Mouse (Mus musculus) CH12.LX (cell line): ENCODE results near the gene Usp35. TPM values are rescaled to one million over a fixed set of nuclear protein-coding genes. Genes with fewer than 3 reads are reported as not detected.

ENCODE experiments used
- DNase-seq: peaks from one replicate; pipeline ENCODE4 v3.0.0-alpha.2; 2013; ENCODE audit errors: extremely low read depth
- H3K27ac ChIP-seq: 2 replicates; pipeline ENCODE4 v1.5.1; 2012; ENCODE audit warnings: low read depth, mild to moderate bottlenecking, control low read depth, moderate library complexity; ENCODE audit not compliant: insufficient read depth
- H3K27me3 ChIP-seq: replicated peaks from 2 replicates; pipeline ENCODE3; 2012; ENCODE audit warnings: inconsistent platforms
- H3K36me3 ChIP-seq, 2 experiments: replicated peaks in 1 of 2; 2 replicates each; pipeline versions ENCODE3 to v1.6.1; 2012; ENCODE audit warnings: inconsistent platforms in 1 of 2, low read length in 1 of 2, mild to moderate bottlenecking in 1 of 2, mixed read lengths in 1 of 2, moderate library complexity in 1 of 2; ENCODE audit not compliant: control insufficient read depth in 1 of 2, insufficient read depth in 1 of 2
- H3K4me1 ChIP-seq, 2 experiments: 2 replicates each; pipeline ENCODE4 v1.6.1; 2012; ENCODE audit warnings: inconsistent platforms in 1 of 2, moderate library complexity in 1 of 2; ENCODE audit not compliant: insufficient read depth in 2 of 2, control insufficient read depth in 1 of 2
- H3K4me2 ChIP-seq: 2 replicates; pipeline ENCODE4 v1.6.1; 2012; ENCODE audit warnings: low read depth, mild to moderate bottlenecking, control low read depth; ENCODE audit not compliant: poor library complexity, insufficient read depth, severe bottlenecking
- H3K4me3 ChIP-seq, 3 experiments: fragments of 150-350 bp in 1 of 3; sonication (generic) in 1 of 3; replicated peaks in 1 of 3; 2 replicates each; pipeline versions ENCODE3 to v1.5.1; 2011 to 2012; ENCODE audit warnings: low read depth in 2 of 3, low read length in 2 of 3, mild to moderate bottlenecking in 2 of 3, moderate library complexity in 2 of 3, control low read depth in 1 of 3, improper control_type of control experiment in 1 of 3, inconsistent platforms in 1 of 3, mixed read lengths in 1 of 3; ENCODE audit not compliant: poor library complexity in 1 of 3
- H3K79me2 ChIP-seq: replicated peaks from 2 replicates; pipeline ENCODE4 v1.6.1; 2012; ENCODE audit warnings: mild to moderate bottlenecking, moderate library complexity; ENCODE audit not compliant: control insufficient read depth, poor library complexity, insufficient read depth, severe bottlenecking; ENCODE audit errors: extremely low read depth
- H3K9ac ChIP-seq: 2 replicates; pipeline ENCODE4 v1.6.1; 2012; ENCODE audit warnings: low read depth, mild to moderate bottlenecking, control low read depth, moderate library complexity; ENCODE audit not compliant: insufficient read depth
- H3K9me3 ChIP-seq: replicated peaks from 2 replicates; pipeline ENCODE3; 2012; ENCODE audit warnings: low read length, inconsistent platforms, mixed read lengths
- BHLHE40 ChIP-seq: IDR thresholded peaks from 2 replicates; pipeline ENCODE4 v1.6.1; 2011; ENCODE audit warnings: mild to moderate bottlenecking, low read depth, low read length, improper control_type of control experiment
- CHD2 ChIP-seq: IDR thresholded peaks from 2 replicates; pipeline ENCODE4 v1.6.1; 2011; ENCODE audit warnings: low read length, improper control_type of control experiment
- CTCF ChIP-seq, 2 experiments: IDR thresholded peaks in 1 of 2; conservative IDR thresholded peaks in 1 of 2; 2 replicates each; pipeline ENCODE4 v1.5.1; 2011 to 2012; ENCODE audit warnings: low read depth in 2 of 2, low read length in 2 of 2, improper control_type of control experiment in 1 of 2, inconsistent platforms in 1 of 2, mild to moderate bottlenecking in 1 of 2, moderate library complexity in 1 of 2
- ETS1 ChIP-seq: conservative IDR thresholded peaks from 2 replicates; pipeline ENCODE4 v1.6.1; 2012; ENCODE audit warnings: low read depth, mild to moderate bottlenecking, inconsistent platforms, low read length, improper control_type of control experiment, moderate library complexity
- GABPA ChIP-seq: IDR thresholded peaks from 2 replicates; pipeline ENCODE4 v1.6.1; 2012; ENCODE audit warnings: low read depth, low read length, improper control_type of control experiment, inconsistent platforms; ENCODE audit not compliant: insufficient replicate concordance
- IRF4 ChIP-seq: IDR thresholded peaks from 2 replicates; pipeline ENCODE4 v1.6.1; 2014; ENCODE audit warnings: low read depth, mild to moderate bottlenecking, inconsistent platforms, low read length, improper control_type of control experiment
- JUN ChIP-seq: IDR thresholded peaks from 2 replicates; pipeline ENCODE4 v1.6.1; 2011; ENCODE audit warnings: low read depth, mild to moderate bottlenecking, low read length, improper control_type of control experiment, moderate library complexity; ENCODE audit not compliant: insufficient read depth
- JUND ChIP-seq: conservative IDR thresholded peaks from 2 replicates; pipeline ENCODE4 v1.6.1; 2011; ENCODE audit warnings: low read depth, low read length, improper control_type of control experiment
- KAT2A ChIP-seq: IDR thresholded peaks from 2 replicates; pipeline ENCODE4 v1.6.1; 2012; ENCODE audit warnings: low read length, improper control_type of control experiment, inconsistent platforms; ENCODE audit not compliant: insufficient replicate concordance
- MAFK ChIP-seq: IDR thresholded peaks from 2 replicates; pipeline ENCODE4 v1.6.1; 2011; ENCODE audit warnings: low read length, improper control_type of control experiment; ENCODE audit not compliant: insufficient replicate concordance
- MAX ChIP-seq: IDR thresholded peaks from 2 replicates; pipeline ENCODE4 v1.6.1; 2011; ENCODE audit warnings: low read length, improper control_type of control experiment
- MEF2A ChIP-seq: IDR thresholded peaks from 2 replicates; pipeline ENCODE4 v1.6.1; 2014; ENCODE audit warnings: low read depth, mild to moderate bottlenecking, inconsistent platforms, low read length, improper control_type of control experiment, borderline replicate concordance
- MXI1 ChIP-seq: IDR thresholded peaks from 2 replicates; pipeline ENCODE4 v1.6.1; 2011; ENCODE audit warnings: mild to moderate bottlenecking, low read depth, low read length, improper control_type of control experiment
- NELFE ChIP-seq: IDR thresholded peaks from 2 replicates; pipeline ENCODE4 v1.6.1; 2011; ENCODE audit warnings: low read depth, low read length, improper control_type of control experiment
- PAX5 ChIP-seq: IDR thresholded peaks from 2 replicates; pipeline ENCODE4 v1.6.1; 2012; ENCODE audit warnings: low read length, inconsistent platforms, mixed read lengths
- POLR2AphosphoS2 ChIP-seq: IDR thresholded peaks from 2 replicates; pipeline ENCODE4 v1.6.1; 2011; ENCODE audit warnings: low read depth, low read length, improper control_type of control experiment
- RAD21 ChIP-seq: IDR thresholded peaks from 2 replicates; pipeline ENCODE4 v1.6.1; 2011; ENCODE audit warnings: low read depth, mild to moderate bottlenecking, low read length, improper control_type of control experiment, moderate library complexity
- SIN3A ChIP-seq: IDR thresholded peaks from 2 replicates; pipeline ENCODE4 v1.6.1; 2012; ENCODE audit warnings: low read length, improper control_type of control experiment, inconsistent platforms
- TCF12 ChIP-seq: IDR thresholded peaks from 2 replicates; pipeline ENCODE4 v1.6.1; 2014; ENCODE audit warnings: low read depth, mild to moderate bottlenecking, inconsistent platforms, low read length, improper control_type of control experiment
- USF1 ChIP-seq: IDR thresholded peaks from 2 replicates; pipeline ENCODE4 v1.6.1; 2014; ENCODE audit warnings: low read depth, mild to moderate bottlenecking, inconsistent platforms, low read length, improper control_type of control experiment
- USF2 ChIP-seq: conservative IDR thresholded peaks from 2 replicates; pipeline ENCODE4 v1.6.1; 2011; ENCODE audit warnings: low read depth, low read length, improper control_type of control experiment
- ZC3H11A ChIP-seq: IDR thresholded peaks from 2 replicates; pipeline ENCODE4 v1.6.1; 2012; ENCODE audit warnings: low read depth, mild to moderate bottlenecking, inconsistent platforms, low read length, improper control_type of control experiment
- ZKSCAN1 ChIP-seq: IDR thresholded peaks from 2 replicates; pipeline ENCODE4 v1.6.1; 2012; ENCODE audit warnings: low read depth, inconsistent platforms, low read length, improper control_type of control experiment, borderline replicate concordance
- ZNF384 ChIP-seq: IDR thresholded peaks from 2 replicates; pipeline ENCODE4 v1.6.1; 2012; ENCODE audit warnings: low read depth, low read length, improper control_type of control experiment, inconsistent platforms
- dilution Hi-C: fragments of 300-500 bp; cut with MboI; formaldehyde crosslinking; loops from 2 replicates; pipeline ENCODE4 v1.14.3; 2020; ENCODE audit warnings: low sequenced_read_pairs; ENCODE audit not compliant: extremely low pct_unique_long_range_greater_than_20kb, extremely low pct_ligation_motif_present
- in situ Hi-C: fragments of 300-500 bp; cut with MboI; formaldehyde crosslinking; loops from 3 replicates; pipeline ENCODE4 v1.14.3; 2019; ENCODE audit warnings: low sequenced_read_pairs, low pct_ligation_motif_present, low pct_unique_long_range_greater_than_20kb, mixed read lengths
- polyA plus RNA-seq: library from polyadenylated mRNA; unstranded; fragments of >175 nt; gene quantifications from 2 replicates; pipeline ENCODE4 v1.2.1, GENCODE M21; 2012; ENCODE audit warnings: low read depth; ENCODE audit not compliant: insufficient read length
- total RNA-seq, 2 experiments: library from RNA; depleted of rRNA; stranded (reverse); fragments of 300-350 nt in 1 of 2; fragments of >200 nt in 1 of 2; gene quantifications; 2 replicates each; pipeline ENCODE4 v1.2.3; 2012 to 2014

Gene Usp35
- total and polyA plus RNA-seq, 3 experiments, result 1.2 to 1.8 (median 1.3) TPM

GRCm38 (mm10) chr7:97349438-97349837, 17.6 kb upstream of the Usp35 start:
- Histone ChIP-seq H3K4me3 (no peak overlapping the region), H3K36me3 (peaks cover 0 to 2% of the 10 kb centered on the region in 2 experiments), H3K4me2 (no peak overlapping the region), H3K27ac (no peak overlapping the region), H3K9me3 (no peaks in the 10 kb centered on the region), H3K4me1 (peaks cover 7 to 17% of the 10 kb centered on the region in 2 experiments; a peak in 3 of 4 replicates), H3K9ac (no peak overlapping the region), H3K27me3 (no peaks in the 10 kb centered on the region), H3K79me2 (no peaks in the 10 kb centered on the region)
- in situ Hi-C loops, result no loop called here
- DNase-seq, result no peak
- dilution Hi-C loops, result no loop called here
- no peak for TF ChIP-seq ETS1
- no peak for TF ChIP-seq MAFK
- no peak for TF ChIP-seq GABPA
- no peak for TF ChIP-seq MAX
- TF ChIP-seq JUND, result no peak
- TF ChIP-seq ZC3H11A, result no peak
- no peak for TF ChIP-seq RAD21
- TF ChIP-seq PAX5, result no peak
- no peak for TF ChIP-seq MEF2A
- TF ChIP-seq CTCF (conservative IDR thresholded peaks at IDR 0.05 in 1 of 2, IDR thresholded peaks at IDR 0.05 in 1 of 2; ENCODE audit: low read depth in 2 of 2, low read length in 2 of 2), result no peak
- no peak for TF ChIP-seq USF2
- TF ChIP-seq USF1, result no peak
- no peak for TF ChIP-seq POLR2AphosphoS2
- no peak for TF ChIP-seq TCF12
- TF ChIP-seq ZNF384, result no peak
- TF ChIP-seq ZKSCAN1, result no peak

- DNase-seq, result no peak
- Histone ChIP-seq H3K27ac (no peak overlapping the region), H3K36me3 (peaks cover 0 to 2% of the 10 kb centered on the region in 2 experiments), H3K4me1 (peaks cover 4 to 11% of the 10 kb centered on the region in 2 experiments; a peak in 3 of 4 replicates), H3K27me3 (no peaks in the 10 kb centered on the region), H3K4me2 (no peak overlapping the region), H3K79me2 (no peaks in the 10 kb centered on the region), H3K4me3 (no peak overlapping the region), H3K9ac (no peak overlapping the region), H3K9me3 (no peaks in the 10 kb centered on the region)
- TF ChIP-seq RAD21 (no peak), MXI1 (no peak), SIN3A (no peak), MEF2A (no peak), CHD2 (no peak), JUN (no peak), NELFE (no peak), ETS1 (no peak), GABPA (no peak), IRF4 (no peak), USF1 (no peak), MAFK (no peak), PAX5 (no peak), BHLHE40 (no peak), KAT2A (no peak), CTCF (conservative IDR thresholded peaks at IDR 0.05 in 1 of 2, IDR thresholded peaks at IDR 0.05 in 1 of 2; ENCODE audit: low read depth in 2 of 2, low read length in 2 of 2) (no peak), ZKSCAN1 (no peak)
- in situ Hi-C loops, result no loop called here
- dilution Hi-C loops, result no loop called here
Measured at GRCm38 (mm10) chr7:97348836-97349235, 17.0 kb upstream of the Usp35 start.
